Mouse (Mus musculus) left cerebral cortex, postnatal 36 days (tissue): Measurements from ENCODE around the gene Mrps33. TPM values are rescaled to one million over a fixed set of nuclear protein-coding genes. Genes with fewer than 3 reads are reported as not detected.

ENCODE experiments used
- DNase-seq, 2 experiments: peaks; one replicate each; pipeline ENCODE4 v3.0.0; 2021 to 2022; ENCODE audit warnings: low spot score in 2 of 2, mixed read lengths in 1 of 2
- intact Hi-C: fragments of 180-260 bp; cut with DNase I; formaldehyde crosslinking; loops from one replicate; pipeline ENCODE4 v1.15.1; 2025
- total RNA-seq, 2 experiments: library from RNA; stranded (reverse); gene quantifications; 2 replicates each; pipeline ENCODE4 v1.2.3; 2021

Mrps33 gene
- 10 to 100 TPM; 92.5 to 96.3 TPM for total RNA-seq

DNA sequence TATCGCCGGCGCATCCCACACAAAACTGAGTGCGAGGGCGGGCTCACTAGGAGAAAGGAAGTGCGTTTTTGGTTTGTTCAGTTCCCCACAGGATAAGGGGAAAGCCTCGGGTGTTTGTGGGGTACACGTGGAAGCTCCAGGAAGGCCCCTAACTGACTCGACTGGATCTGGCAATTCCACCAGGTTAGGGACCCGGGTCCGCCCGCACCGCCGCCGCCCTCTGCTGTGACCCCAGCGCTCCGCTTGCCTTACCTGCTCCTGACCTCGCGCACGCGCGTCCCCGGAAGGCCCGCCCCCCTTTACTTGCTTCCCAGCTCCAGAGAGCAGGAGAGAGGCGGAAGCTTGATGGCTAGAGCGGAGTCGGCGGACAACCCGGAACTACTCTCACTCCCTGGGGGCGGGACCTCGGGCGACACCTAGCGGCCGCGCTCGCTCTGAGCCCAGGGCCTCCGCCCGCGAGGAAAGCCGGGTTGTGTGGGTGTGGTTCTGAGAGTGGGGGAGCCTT lies at the start of gene Mrps33:
Mrps33 (minus strand) TSS at position 377 of the 505 bp plus-strand sequence.
- intact Hi-C loops = loop anchor here (1.0 kb wide), 1 partner anchor 85 kb away; the partner anchor contains the start of gene Braf
- DNase-seq = peak; percentile 96 to 98

DNA sequence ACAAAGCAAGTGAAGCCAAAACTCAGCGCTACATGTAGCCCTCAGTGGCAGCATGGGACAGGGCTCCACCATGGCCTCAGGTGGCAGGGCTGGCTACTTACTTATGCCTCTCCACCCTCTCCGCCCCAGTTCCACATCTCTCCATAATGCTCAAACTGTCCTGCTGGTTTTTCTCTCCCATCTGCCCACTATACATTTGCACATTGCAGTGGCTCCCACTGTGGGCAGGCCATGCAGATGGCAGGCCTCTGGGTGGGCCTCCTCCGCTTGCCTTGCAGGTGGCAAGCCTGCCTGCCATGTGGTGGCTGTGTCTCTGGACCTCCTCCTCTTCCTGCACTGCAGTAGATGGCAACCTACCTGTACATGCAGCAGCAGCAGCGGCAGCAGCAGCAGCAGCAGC lies 38.9 kb upstream of the Mrps33 start:
- intact Hi-C loops = no loop called here
- DNase-seq = peak in 1 of 2 experiments; percentile 21

DNA sequence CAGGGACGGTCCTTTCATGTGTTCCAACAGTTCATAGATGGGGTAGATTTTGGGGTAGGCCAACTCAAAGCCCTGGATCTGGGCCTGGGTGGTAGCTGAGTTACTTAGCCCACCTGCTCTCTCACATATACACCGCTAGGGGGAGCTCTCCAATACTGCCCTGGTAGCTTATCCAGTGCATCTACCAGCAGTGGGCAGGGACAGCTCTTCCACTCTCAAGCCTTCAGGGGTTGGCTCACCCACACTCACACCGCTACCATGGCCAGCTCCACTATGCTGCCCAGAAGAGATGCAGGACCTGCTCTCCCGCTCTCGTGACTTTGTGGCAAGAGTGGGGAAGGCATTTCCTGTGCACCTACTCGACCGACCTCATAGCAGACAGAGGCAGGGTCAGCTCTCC lies 38.0 kb upstream of the Mrps33 start:
- DNase-seq = no peak
- intact Hi-C loops = no loop called here

DNA sequence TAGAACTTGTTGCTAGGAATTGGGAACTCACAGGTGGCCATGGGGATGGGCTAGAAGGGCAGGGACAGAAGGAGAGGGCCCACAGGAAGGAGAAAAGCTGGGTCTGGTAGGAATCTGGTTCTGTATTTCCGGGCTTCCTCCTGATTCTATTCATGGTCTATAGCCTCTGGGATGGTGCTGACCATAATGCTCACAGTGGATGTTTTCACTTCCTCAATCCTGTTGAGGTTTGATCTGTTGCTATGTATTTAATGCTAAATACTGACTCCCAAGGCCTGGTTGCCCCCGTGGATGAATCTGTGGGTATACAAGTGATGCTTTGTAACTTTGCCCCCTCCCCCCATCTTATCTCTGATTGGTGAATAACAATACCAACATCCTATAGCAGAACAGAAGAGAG lies 36.8 kb upstream of the Mrps33 start:
- DNase-seq = no peak
- intact Hi-C loops = no loop called here

DNA sequence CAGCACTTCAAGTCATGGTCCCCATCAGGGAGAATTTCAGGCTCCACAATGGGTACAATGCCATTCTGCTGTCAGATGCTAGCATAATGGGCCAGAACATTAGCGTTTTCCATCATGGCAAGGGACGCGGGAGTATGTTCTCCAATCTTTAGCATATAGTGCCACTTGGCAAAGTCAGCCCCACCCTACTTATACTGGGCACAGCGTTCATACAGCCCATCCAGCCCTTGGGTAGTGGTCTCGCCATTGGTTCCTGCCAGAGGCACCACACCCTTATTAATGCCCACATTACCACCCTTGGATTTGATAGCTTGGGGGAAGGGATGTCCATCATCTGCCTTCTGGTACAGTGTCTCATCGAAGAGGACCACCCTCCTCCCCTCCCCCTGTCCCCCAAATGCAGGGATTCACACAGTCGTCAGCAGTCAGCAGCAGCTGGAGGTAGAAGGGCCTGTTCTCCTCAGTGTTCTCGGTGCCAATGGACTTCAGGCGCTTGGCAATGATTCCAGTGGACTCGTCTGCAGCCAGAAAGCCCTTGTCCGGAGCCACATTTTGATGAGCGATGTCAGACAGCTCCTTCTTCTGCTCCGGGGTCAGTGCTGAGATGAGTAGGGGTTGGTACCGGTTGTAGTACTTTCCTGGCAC lies 33.0 kb upstream of the Mrps33 start:
- DNase-seq = no peak
- intact Hi-C loops = no loop called here

DNA sequence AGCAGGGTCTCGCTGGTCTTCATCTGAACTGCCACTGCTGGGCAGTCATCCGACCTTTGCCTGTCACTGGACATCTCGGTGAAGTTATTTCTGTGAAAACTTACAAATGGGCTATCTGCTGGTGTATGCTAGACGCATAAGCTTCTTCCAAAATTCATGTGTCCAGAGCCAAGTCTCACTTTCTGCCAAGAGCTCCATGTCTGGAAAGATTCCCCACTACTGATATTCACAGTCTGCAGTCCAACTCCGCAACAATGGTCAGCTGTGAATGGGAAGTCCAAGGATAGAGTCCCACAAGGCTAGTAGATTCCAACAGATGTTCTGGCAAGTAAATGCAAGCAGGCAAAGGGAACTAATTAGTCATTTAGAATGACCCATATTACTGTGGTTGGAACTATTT lies 17.9 kb upstream of the Mrps33 start:
- intact Hi-C loops = no loop called here

DNA sequence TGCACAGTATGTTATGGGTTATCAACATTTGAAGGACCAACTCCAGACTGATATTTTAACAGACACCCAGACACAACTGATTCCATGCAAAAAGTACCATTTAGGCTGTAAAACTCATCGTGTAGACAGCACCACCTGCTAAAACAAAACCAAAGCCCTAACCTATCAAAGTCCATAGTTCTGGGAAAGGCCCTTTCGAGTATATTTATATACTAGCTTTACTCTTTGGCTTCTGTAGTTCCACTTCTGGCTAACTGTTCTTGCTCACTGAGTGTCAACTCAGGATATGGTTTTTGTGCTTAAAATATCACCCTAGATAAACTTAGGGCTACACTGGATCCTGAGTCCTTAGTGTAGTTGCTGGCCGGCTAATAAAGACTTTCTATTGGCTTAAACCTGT lies 10.5 kb upstream of the Mrps33 start:
- intact Hi-C loops = no loop called here
- no peak for DNase-seq

More for the DNA sequence above, 17.9 kb upstream of the Mrps33 start:
- DNase-seq = no peak

DNA sequence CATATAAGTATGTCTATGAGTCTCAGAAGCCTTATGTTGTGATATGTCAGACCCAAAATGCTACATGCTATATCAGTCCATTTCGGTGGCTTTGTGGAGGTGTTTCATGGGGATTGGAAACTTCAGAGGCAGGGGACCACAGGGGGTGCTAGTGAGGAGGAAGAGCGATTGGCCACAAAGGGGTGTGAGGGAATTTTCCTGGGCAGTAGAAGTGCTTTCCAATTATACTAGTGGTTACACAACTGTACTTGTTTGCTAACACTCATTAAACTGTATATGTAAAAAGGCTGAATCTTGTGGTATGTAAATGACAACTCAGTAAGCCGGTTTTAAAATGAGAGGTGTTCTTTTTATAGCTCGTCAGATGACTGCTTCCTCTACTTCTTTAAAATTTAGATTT lies 8.1 kb upstream of the Mrps33 start:
- peak; percentile 15 to 18 for DNase-seq
- intact Hi-C loops = no loop called here

DNA sequence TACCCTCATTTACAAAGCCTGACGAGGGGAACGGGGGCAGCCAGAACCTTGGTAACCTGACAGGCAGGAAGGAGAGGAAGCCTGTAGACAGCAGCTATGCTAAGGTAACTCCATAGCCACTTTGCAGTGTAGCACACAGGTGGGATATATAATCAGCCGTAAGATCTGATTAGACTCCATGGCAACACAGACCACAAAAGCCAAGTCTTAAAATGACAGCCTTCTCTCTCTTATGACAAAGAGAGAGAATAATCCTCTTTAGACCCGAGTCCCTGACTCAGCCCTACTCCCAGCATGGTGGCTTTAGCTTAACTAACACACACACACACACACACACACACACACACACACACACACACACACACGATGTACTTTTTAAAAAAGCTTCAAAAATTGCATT lies 2.3 kb downstream of the Mrps33 start:
- no peak for DNase-seq
- intact Hi-C loops = no loop called here

DNA sequence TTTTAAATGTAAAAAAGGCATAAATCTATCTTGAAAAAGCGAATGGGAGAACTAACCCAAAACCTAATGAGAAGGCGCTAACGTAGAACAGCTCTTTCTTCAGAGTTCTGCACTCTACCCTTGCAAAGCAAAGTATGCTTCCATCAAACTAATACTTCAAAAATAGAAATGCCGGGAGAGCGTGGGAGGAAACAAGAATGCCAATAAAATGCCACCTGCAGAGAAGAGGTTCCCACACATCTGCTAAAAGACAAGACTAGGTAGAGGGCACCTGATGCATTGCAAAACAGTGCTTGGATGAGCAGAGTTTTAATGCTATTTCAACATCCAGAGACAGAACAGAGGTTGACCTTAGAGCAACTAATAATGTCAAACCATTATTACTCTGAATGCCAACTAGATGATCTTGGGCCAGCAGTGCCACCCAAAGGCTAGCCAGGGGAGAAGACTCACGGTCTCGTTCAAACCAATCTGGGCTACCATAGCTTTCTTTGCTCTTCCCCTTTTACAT lies 3.7 kb downstream of the Mrps33 start:
- no peak for DNase-seq
- intact Hi-C loops = no loop called here

DNA sequence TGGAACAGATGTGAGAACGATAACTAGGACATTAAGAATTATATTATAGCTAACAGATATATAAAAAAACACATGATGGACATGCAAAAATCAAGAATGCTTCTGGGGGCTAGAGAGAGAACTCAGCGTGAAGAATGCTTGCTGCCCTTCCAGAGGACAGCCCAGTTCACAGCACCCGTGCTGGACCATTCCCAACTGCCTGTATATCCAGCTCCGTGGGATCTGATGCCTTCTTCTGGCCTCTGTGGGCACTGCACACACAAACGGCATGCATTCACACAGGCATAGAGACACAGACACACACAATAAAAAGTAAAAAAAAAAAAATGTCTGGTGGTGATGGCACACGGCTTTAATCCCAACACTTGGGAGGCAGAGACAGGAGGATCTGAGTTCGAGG lies 4.5 kb downstream of the Mrps33 start:
- DNase-seq = no peak
- intact Hi-C loops = no loop called here

DNA sequence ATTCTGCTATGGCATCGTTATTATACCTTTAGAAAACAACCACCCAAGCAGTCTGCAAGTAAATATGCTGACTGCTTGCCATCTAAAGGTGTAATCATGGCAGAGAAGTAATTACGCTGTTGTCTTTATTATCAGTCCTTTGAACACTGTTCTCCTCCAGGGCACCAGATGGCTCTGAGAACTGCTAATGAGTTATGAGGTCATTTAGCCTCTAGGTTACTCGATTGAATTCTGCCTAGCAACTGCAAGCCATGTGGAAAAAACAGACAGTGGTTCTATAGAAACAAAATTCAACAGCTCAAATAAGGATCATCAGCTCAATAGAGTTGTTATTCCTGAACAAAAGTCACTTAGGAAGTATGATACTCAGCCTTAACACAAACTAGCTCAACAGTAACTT lies 4.9 kb downstream of the Mrps33 start:
- no peak for DNase-seq
- intact Hi-C loops = no loop called here

DNA sequence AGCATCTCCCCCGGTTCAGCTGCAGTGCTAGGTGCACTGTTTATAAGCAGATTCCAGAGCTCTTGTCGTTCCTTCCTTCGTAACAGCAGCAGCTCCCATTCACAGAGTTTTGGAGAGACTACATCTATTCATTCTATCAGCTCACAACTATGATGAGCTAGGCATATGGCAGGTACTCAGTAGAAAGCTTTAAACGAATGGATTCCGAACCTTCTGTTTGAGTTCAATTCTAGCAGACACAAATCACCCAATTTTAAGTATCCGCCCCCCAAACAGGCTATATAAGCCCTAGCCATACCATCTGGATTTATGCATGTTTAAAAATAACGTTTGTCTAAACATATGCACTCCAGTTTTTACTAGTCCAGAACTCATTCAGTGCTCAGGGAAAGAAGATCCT lies 9.8 kb downstream of the Mrps33 start:
- intact Hi-C loops = no loop called here
- no peak for DNase-seq

DNA sequence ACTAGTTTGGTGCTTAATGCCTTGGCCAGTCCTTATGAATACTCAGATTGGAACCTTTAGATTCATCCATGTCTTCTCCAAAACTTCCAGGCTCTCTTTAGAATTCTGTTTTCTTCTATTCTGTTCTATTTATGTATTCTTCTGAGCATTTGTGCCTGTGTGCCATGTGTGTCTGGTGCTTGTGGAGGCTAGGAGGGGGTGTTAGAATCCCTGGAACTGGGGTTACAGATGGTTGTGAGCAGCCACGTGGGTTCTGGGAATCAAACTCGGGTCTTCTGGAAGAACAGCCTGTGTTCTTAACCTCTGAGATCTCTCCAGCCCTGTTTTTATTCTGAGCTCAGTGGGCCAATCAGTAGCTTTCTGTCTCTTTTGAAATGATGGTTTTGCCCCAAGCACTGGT lies 13.7 kb downstream of the Mrps33 start:
- intact Hi-C loops = loop anchor here (5.0 kb wide), 1 partner anchor 120 kb away; no protein-coding TSS in a partner anchor
- peak in 1 of 2 experiments; percentile 44 for DNase-seq

DNA sequence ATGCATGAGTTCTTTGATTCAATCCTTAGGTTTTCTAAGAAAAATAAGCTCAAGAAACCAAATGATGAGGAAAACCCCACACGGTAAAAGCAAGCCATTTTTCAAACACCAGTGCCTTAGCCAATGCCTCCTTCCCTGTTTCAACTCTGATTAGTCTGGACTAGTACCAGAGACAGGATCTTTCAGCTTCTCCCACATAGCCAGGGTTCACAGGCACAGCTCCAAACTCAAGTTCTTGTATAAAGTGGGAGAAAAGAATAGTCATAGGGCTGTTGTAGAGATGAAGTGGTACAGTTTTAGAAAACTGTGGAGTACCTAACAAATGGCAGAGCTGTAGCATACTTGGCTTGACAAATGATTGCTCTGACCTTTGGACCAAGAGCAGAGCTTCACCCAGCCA lies 14.6 kb downstream of the Mrps33 start:
- no peak for DNase-seq

DNA sequence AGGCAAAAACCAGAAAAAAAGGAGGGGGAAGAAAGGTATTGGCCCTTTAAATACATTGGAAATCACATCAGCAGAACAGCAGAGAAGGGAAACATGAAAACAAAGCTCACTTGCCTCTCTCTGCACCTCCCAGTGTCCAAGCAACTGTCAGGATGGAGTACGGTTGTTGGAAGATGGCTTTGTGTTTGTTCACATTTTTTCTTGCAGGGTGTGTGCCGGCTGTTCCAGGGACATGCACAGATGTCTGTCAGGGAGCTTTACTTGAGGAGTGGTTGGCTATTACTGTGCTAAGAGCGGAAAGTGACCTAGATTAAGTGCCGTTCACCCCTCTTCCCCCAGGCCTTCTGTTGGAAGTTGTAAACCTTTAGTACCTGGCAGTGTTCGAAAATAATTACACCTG lies 19.0 kb downstream of the Mrps33 start:
- no peak for DNase-seq
- intact Hi-C loops = no loop called here

More for the DNA sequence above, 14.6 kb downstream of the Mrps33 start:
- intact Hi-C loops = loop anchor here (5.0 kb wide), 1 partner anchor 119 kb away; no protein-coding TSS in a partner anchor

DNA sequence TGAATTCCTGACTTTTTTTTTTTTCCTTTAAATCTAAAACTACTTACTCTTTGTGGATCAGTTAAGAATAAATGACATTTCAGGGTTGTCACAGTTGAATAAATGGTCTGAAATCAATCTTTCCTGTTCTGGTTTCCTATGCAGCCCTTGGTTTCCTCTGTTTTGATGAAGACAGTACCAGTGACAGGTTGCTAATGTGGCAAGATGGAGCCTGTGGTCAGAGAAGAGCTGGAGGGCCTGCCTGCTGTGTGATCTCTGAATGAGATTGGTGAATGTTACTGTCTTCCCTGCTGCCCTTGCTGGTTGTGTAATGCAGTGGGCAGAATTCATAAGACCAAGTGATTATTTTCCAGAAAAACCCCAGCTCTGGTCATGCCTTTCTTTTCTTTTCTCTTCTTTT lies 22.4 kb downstream of the Mrps33 start:
- DNase-seq = no peak
- intact Hi-C loops = loop anchor here (10.0 kb wide), 1 partner anchor 164 kb away; no protein-coding TSS in a partner anchor

DNA sequence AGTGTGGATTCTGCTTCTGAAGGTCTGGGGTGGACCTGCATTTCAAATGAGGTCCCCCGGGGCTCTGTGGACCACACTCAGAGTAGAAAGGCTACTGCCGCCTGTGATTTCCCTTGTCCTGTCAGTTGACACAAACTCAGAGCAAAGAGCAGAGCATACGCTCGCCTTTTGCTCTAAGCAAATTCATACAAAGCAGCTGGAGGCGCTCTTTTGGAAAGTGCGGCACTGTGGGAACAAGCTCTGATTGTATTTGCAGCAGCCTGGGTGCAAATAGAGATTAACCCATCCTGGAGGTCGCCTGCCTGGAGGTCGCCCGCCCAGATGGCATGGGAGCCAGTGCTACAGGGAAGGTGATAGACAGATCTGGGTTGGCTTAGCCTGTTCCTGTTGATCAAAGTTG lies 23.0 kb downstream of the Mrps33 start:
- intact Hi-C loops = loop anchor here (10.0 kb wide), 1 partner anchor 163 kb away; no protein-coding TSS in a partner anchor
- DNase-seq = no peak

DNA sequence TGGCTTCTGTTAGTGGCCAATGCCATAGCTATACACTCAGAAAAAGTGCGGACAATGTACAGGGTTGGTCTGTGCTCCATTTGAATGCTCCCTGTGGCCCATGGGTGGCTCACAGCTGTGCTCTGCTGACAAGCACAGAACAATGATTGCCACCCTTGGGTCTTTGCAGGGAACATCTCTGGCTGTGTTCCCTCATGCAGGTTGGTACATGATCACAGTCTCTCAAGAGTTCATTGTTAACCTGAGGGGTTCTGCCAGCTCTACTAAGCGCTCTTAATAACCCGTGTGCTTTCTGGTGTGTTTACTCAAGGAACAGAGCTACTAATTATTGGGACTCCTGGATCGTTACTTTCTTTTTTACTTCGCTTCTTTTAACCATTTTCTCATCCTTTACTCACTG lies 24.8 kb downstream of the Mrps33 start:
- intact Hi-C loops = loop anchor here (10.0 kb wide), 1 partner anchor 161 kb away; no protein-coding TSS in a partner anchor
- no peak for DNase-seq

DNA sequence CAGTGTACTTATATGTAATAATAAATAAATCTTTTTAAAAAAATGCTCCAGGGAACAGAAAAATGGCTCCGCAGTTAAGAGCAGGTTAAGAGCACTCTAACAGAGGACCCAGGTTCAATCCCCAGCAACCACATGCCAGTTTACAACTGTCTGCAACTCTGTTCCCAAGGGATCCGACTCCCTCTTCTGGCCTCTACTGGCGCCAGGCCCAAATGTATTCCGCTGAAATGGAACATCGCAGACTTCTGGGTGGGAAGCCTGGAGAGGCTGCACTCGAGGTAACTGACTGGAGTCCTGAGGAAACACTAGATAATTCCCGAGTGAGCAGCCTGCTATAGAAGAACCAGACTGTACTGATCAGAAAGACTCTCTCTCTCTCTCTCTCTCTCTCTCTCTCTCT lies 27.3 kb downstream of the Mrps33 start:
- intact Hi-C loops = loop anchor here (10.0 kb wide), 1 partner anchor 159 kb away; no protein-coding TSS in a partner anchor

DNA sequence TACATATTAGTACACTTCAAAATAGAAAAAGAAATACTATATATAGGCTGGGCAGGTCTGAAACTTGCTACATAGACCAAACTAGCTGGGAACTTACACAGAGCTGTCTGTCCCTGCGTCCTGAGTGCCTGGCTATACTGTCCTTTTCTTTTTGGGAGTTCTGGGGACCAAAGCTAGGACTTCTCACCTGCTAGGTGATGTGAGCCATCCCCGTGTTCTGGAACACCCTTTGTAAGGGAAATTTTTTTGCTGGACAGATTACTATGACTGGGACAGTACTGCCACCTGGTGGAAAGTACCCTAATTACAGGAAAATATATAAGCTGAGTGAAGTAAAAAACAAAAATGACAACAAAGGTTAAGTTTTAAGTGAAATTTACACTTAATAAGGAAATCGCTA lies 28.2 kb downstream of the Mrps33 start:
- DNase-seq = no peak
- intact Hi-C loops = loop anchor here (10.0 kb wide), 1 partner anchor 158 kb away; no protein-coding TSS in a partner anchor

More for the DNA sequence above, 27.3 kb downstream of the Mrps33 start:
- DNase-seq = no peak
